Mouse (Mus musculus) layer of hippocampus, adult 18-20 months (tissue): ENCODE results near the gene Hmcn1. TPM values are rescaled to one million over a fixed set of nuclear protein-coding genes. Genes with fewer than 3 reads are reported as not detected.

Experiments
- DNase-seq, 2 experiments: peaks; one replicate each; pipeline ENCODE4 v3.0.0; 2022; ENCODE audit warnings: low spot score in 2 of 2
- total RNA-seq, 2 experiments: library from RNA; stranded (reverse); gene quantifications; 2 replicates each; pipeline ENCODE4 v1.2.3; 2021

Gene Hmcn1
- total RNA-seq, 2 experiments from 2014 or later, result 1.5 to 2.1 TPM

- DNase-seq, result no peak
Measured at GRCm38 (mm10) chr1:150551390-150551789, 441.8 kb downstream of the Hmcn1 start.

GRCm38 (mm10) chr1:150546463-150546862 lies 446.8 kb downstream of the Hmcn1 start:
- DNase-seq, result no peak

- DNase-seq, result peak in 1 of 2 experiments; percentile 46
Measured at GRCm38 (mm10) chr1:150540267-150540666, 453.0 kb downstream of the Hmcn1 start.

- no peak for DNase-seq
Measured at GRCm38 (mm10) chr1:150537410-150538128, 455.7 kb downstream of the Hmcn1 start.

- no peak for DNase-seq
Measured at GRCm38 (mm10) chr1:150535770-150536534, 457.3 kb downstream of the Hmcn1 start.

DNA sequence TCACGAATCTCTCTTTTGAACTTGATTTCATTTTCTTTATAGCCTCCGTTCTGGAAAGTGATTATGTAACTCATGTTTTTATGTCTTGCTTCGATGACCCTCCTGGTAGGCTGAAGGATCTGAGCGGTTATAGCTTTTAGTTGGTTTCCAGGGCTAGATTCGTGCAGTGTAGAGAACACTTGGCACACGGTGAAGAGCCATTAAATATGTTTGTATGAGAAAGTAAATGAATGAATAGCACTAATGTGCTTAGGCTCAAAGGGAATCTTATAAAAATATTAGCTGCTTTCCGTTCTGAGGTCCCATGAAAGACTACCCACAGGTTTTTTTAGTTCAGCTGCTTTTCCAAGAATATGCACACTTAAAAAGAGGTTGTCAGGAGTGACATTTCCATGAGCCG lies 458.6 kb downstream of the Hmcn1 start:
- no peak for DNase-seq

DNA sequence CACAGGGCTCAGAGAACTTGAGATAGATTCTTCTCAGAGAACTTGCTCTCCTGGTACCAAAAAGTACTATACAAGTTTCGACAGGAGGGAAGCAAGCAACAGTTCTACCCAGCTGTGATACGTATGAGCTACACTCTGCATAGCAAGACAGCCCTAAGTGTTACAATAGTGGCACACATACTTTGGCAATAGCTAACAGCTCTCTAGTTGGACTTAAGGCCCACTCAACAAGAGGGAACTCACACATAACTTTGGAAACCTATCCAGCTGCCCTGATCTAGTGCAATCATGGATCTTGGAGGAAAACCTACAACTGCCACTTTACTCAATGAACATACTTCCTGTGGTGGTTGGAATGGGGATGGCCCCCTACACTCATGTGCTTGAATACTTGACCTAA lies 480.2 kb downstream of the Hmcn1 start:
- DNase-seq, result no peak

Other genes starting within 250 kb of the Hmcn1 start
- gene Gm47985, start 189.1 kb upstream of the Hmcn1 start, total RNA-seq, result not detected
- gene Gm8947, start 198.9 kb upstream of the Hmcn1 start, total RNA-seq, result not detected
- not detected for gene Gm47995, start 205.0 kb upstream of the Hmcn1 start, total RNA-seq
- not detected for gene 3110040M04Rik, start 210.7 kb upstream of the Hmcn1 start, total RNA-seq
- gene Gm47996, start 216.7 kb upstream of the Hmcn1 start, total RNA-seq, result not detected